Mouse (Mus musculus): ENCODE data around the gene Ccnt1. TPM values are rescaled to one million over a fixed set of nuclear protein-coding genes. Genes with fewer than 3 reads are reported as not detected.

Ccnt1 gene
- total and polyA plus RNA-seq, 2 experiments: 7.4 to 13.5 TPM

DNA sequence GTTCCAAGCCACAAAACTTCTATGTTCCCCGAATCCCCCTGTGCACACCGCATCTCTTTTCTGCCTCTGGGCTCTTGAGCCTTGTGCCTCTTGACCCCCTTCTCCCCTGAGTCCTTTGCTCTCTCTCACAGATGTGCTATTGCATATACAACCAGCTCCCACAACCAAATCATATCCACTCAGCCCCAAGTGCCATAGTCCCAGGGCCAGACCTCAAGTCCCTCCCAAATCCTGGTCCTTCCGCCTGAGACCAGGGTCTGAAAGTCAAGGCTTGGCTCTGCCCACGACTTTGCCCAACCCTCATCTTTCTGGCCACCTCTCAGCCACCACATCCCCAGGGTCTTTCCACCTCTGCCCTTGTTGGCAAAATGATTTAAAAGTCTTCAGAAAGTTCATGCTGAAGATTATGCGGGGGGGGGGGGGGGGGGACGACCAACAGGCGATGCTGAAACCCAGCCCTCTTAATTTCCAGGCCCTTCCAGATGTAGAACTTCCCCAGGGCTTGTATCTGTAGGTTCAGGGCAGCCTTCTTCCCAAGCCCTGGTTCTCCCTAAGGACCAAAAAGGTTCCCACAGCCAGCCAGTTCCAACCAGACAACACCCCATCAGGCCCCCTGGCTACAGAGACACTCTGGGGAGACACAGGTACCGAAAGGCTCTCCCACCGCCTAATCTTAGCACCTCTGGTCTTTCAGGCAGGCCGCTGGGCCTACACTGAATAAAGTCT, 37.5 kb upstream of the Ccnt1 start:
- TF ChIP-seq CTCF (IDR thresholded peaks at IDR 0.05; ENCODE audit: low read depth, low read length) (no peak), POLR2A (IDR thresholded peaks at IDR 0.05; ENCODE audit: extremely low read depth, insufficient read depth, low read length) (no peak)
- Histone ChIP-seq H3K36me3 (ENCODE audit: control insufficient read depth, insufficient read depth, low read length) (no peaks in the 10 kb centered on the region), H3K4me1 (ENCODE audit: control insufficient read depth, insufficient read depth, low read length) (peaks cover 7% of the 10 kb centered on the region; the same call in 1 of the 2 replicates), H3K79me2 (ENCODE audit: control insufficient read depth, insufficient read depth, low read length) (peaks cover 7% of the 10 kb centered on the region; the same call in 1 of the 2 replicates), H3K27me3 (ENCODE audit: control insufficient read depth, insufficient read depth, low read length) (no peaks in the 10 kb centered on the region), H3K4me3 (ENCODE audit: insufficient read depth, low read depth, low read length) (peak overlapping the region; percentile 87), H3K9ac (ENCODE audit: low read depth, low read length) (peak overlapping the region; percentile 76), H3K27ac (replicated peaks; ENCODE audit: insufficient read depth, low read depth, low read length) (no peak overlapping the region)
- no peak for DNase-seq (ENCODE audit: extremely low read depth, low read depth, low spot score)
- WGBS: 25% methylated on average over 10 of the region's 10 CpGs

GRCm38 (mm10) chr15:98607557-98607956, 36.8 kb upstream of the Ccnt1 start:
- Histone ChIP-seq H3K36me3 (ENCODE audit: control insufficient read depth, insufficient read depth, low read length) (no peaks in the 10 kb centered on the region), H3K79me2 (ENCODE audit: control insufficient read depth, insufficient read depth, low read length) (peaks cover 7% of the 10 kb centered on the region; the same call in 1 of the 2 replicates), H3K9ac (ENCODE audit: low read depth, low read length) (no peak overlapping the region), H3K27me3 (ENCODE audit: control insufficient read depth, insufficient read depth, low read length) (no peaks in the 10 kb centered on the region), H3K4me3 (ENCODE audit: insufficient read depth, low read depth, low read length) (no peak overlapping the region), H3K27ac (replicated peaks; ENCODE audit: insufficient read depth, low read depth, low read length) (no peak overlapping the region), H3K4me1 (ENCODE audit: control insufficient read depth, insufficient read depth, low read length) (peaks cover 7% of the 10 kb centered on the region; the same call in 1 of the 2 replicates)
- 41% methylated on average over 4 of the region's 4 CpGs for WGBS
- TF ChIP-seq CTCF (IDR thresholded peaks at IDR 0.05; ENCODE audit: low read depth, low read length) (no peak), POLR2A (IDR thresholded peaks at IDR 0.05; ENCODE audit: extremely low read depth, insufficient read depth, low read length) (no peak)
- DNase-seq (ENCODE audit: extremely low read depth, low read depth, low spot score): no peak

DNA sequence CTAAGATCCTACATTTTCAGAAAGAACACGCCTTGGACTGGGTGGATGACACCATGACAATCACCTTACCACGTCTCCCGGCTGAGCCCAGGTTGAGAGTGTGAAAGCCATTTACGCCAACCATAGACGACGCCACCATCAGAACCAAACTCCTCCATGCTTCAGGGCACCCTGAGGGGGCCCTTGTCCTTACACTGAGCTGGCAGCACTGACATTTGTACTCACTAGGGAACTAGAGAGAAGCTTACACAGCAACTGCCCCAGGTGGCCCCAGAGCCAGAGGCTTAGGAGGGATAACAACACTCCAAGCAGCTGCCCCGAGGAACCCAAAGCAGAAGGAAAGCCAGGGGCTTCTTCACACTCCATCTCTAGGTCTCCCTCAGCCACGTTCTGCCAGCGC, 36.0 kb upstream of the Ccnt1 start:
- no peak overlapping the region for H3K27ac ChIP-seq (replicated peaks; ENCODE audit: insufficient read depth, low read depth, low read length)
- no peak overlapping the region for H3K4me3 ChIP-seq (ENCODE audit: insufficient read depth, low read depth, low read length)
- no peaks in the 10 kb centered on the region for H3K27me3 ChIP-seq (ENCODE audit: control insufficient read depth, insufficient read depth, low read length)
- H3K9ac ChIP-seq (ENCODE audit: low read depth, low read length): no peak overlapping the region
- 82% methylated on average over 9 of the region's 9 CpGs for WGBS
- no peaks in the 10 kb centered on the region for H3K36me3 ChIP-seq (ENCODE audit: control insufficient read depth, insufficient read depth, low read length)
- TF ChIP-seq POLR2A (IDR thresholded peaks at IDR 0.05; ENCODE audit: extremely low read depth, insufficient read depth, low read length) (no peak), CTCF (IDR thresholded peaks at IDR 0.05; ENCODE audit: low read depth, low read length) (no peak)
- H3K4me1 ChIP-seq (ENCODE audit: control insufficient read depth, insufficient read depth, low read length): peaks cover 9% of the 10 kb centered on the region; the same call in 1 of the 2 replicates
- DNase-seq (ENCODE audit: extremely low read depth, low read depth, low spot score): no peak
- H3K79me2 ChIP-seq (ENCODE audit: control insufficient read depth, insufficient read depth, low read length): peaks cover 7% of the 10 kb centered on the region; the same call in 1 of the 2 replicates

- no peak overlapping the region for H3K9ac ChIP-seq (ENCODE audit: low read depth, low read length)
- H3K79me2 ChIP-seq (ENCODE audit: control insufficient read depth, insufficient read depth, low read length): peaks cover 7% of the 10 kb centered on the region; the same call in 1 of the 2 replicates
- 60% methylated on average over 12 of the region's 12 CpGs for WGBS
- H3K4me3 ChIP-seq (ENCODE audit: insufficient read depth, low read depth, low read length): no peak overlapping the region
- no peak for DNase-seq (ENCODE audit: extremely low read depth, low read depth, low spot score)
- TF ChIP-seq POLR2A (IDR thresholded peaks at IDR 0.05; ENCODE audit: extremely low read depth, insufficient read depth, low read length): no peak
- no peaks in the 10 kb centered on the region for H3K36me3 ChIP-seq (ENCODE audit: control insufficient read depth, insufficient read depth, low read length)
- H3K27me3 ChIP-seq (ENCODE audit: control insufficient read depth, insufficient read depth, low read length): no peaks in the 10 kb centered on the region
- peaks cover 9% of the 10 kb centered on the region; the same call in 1 of the 2 replicates for H3K4me1 ChIP-seq (ENCODE audit: control insufficient read depth, insufficient read depth, low read length)
- 0 out of 2 replicates have a peak overlapping the region, but pooled peaks have one; percentile 12 for H3K27ac ChIP-seq (replicated peaks; ENCODE audit: insufficient read depth, low read depth, low read length)
Observed at GRCm38 (mm10) chr15:98606051-98606536, 35.4 kb upstream of the Ccnt1 start.

DNA sequence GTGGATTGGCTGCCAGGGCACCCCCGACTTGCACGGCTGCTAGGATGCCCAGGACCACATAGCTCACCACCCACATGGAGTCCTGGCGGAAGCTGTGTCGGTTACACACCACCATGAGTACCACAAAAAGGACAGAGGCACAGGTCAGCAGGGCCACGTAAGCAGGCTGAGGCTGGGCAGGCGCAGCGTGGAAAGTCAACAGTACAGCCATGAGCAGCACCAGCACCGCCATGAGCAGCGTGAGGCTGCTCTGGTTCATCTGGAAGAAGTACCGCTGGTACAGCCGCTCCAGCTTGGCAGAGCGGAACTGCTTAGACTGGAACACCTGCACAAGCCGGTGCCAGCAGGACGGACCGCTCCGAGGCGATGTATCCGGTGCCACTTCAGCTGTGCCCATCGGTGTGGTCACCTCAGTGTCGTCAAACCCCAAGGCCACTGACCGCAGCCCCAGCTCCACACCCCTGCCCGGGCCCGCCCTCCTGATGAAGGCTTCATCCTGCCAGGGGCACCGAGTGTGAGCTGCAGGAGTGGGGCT, 33.4 kb upstream of the Ccnt1 start:
- no peak for TF ChIP-seq CTCF (IDR thresholded peaks at IDR 0.05; ENCODE audit: low read depth, low read length)
- no peak for TF ChIP-seq POLR2A (IDR thresholded peaks at IDR 0.05; ENCODE audit: extremely low read depth, insufficient read depth, low read length)
- Histone ChIP-seq H3K4me1 (ENCODE audit: control insufficient read depth, insufficient read depth, low read length) (peaks cover 9% of the 10 kb centered on the region; the same call in 1 of the 2 replicates), H3K27me3 (ENCODE audit: control insufficient read depth, insufficient read depth, low read length) (no peaks in the 10 kb centered on the region), H3K79me2 (ENCODE audit: control insufficient read depth, insufficient read depth, low read length) (peaks cover 7% of the 10 kb centered on the region; the same call in 1 of the 2 replicates), H3K9ac (ENCODE audit: low read depth, low read length) (no peak overlapping the region), H3K36me3 (ENCODE audit: control insufficient read depth, insufficient read depth, low read length) (no peaks in the 10 kb centered on the region), H3K27ac (replicated peaks; ENCODE audit: insufficient read depth, low read depth, low read length) (no peak overlapping the region), H3K4me3 (ENCODE audit: insufficient read depth, low read depth, low read length) (no peak overlapping the region)
- WGBS: 96% methylated on average over 24 of the region's 24 CpGs
- no peak for DNase-seq (ENCODE audit: extremely low read depth, low read depth, low spot score)
